In the genomic region with DNA sequence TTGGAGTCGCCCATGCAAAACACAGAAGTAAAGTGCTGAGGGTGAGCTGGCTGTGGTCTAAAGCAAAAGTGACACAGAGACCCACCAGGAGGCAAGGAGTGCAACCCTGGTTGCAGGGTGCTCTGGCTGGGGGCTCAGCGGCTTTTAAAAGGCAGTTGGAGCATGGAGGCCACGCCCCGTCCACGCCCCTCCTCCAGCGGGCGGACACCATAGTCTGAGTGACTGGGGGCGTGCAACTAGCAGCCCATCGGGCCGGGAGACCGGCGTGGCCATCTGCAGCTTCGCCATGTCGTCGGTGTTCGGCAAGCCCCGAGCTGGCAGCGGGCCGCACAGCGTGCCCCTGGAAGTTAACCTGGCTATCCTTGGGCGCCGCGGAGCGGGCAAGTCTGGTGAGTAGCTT, we compare ENCODE assay signal across 8 mouse cellular contexts. TPM values are rescaled to one million over a fixed set of nuclear protein-coding genes. Genes with fewer than 3 reads are reported as not detected.
A peak's percentile ranks its signal among the peaks of the same experiment; 100 is the strongest.
DNase-seq lines count a peak whose midpoint lies in the region; ATAC-seq and TF ChIP-seq lines count a peak whose summit lies in the region.
"Had no signal": no experiment of that assay in that cellular context is flagged by ENCODE, and none has a peak within 500 bp of the region (broad histone marks: within the 10 kb centered on the region; RNA-seq: fewer than 3 reads in every experiment).

A gene (plus strand): TSS at position 228 of the 400 bp plus-strand sequence.

- H3K36me3 ChIP-seq in hindbrain, postnatal 0 days (ENCODE audit: insufficient read depth, low read length), result no peaks in the 10 kb centered on the region

- intact Hi-C loops in left cerebral cortex, postnatal 36 days (cut with DNase I), result no loop called here

- no peaks in the 10 kb centered on the region for H3K27me3 ChIP-seq in hindbrain, postnatal 0 days (ENCODE audit: insufficient read depth, low read length)

- H3K27ac ChIP-seq in hindbrain, postnatal 0 days, result no peak within 1 kb of the TSS
- H3K27ac ChIP-seq: macrophage had no signal

- H3K4me2 ChIP-seq in hindbrain, postnatal 0 days (ENCODE audit: low read depth, low read length), result peak within 1 kb of the TSS; percentile 72

- peak; percentile 84 for ATAC-seq in hindbrain, postnatal 0 days
- peak; percentile 93 for ATAC-seq in megakaryocyte-erythroid progenitor cell, adult 5-6 weeks (replicated peaks; ENCODE audit: low FRiP score, low TSS enrichment, poor library complexity, severe bottlenecking)

- no peak for TF ChIP-seq CTCF in hindbrain, postnatal 0 days (IDR thresholded peaks at IDR 0.05; ENCODE audit: low read depth)

- H3K4me3 ChIP-seq in hindbrain, postnatal 0 days (ENCODE audit: low read length), result peak within 1 kb of the TSS; percentile 42

- peak within 1 kb of the TSS; percentile 47 for H3K9ac ChIP-seq in hindbrain, postnatal 0 days (replicated peaks; ENCODE audit: low read length)

- WGBS in hindbrain, postnatal 0 days, result under 1% methylated on average over 24 of the region's 24 CpGs

- no peaks in the 10 kb centered on the region for H3K9me3 ChIP-seq in hindbrain, postnatal 0 days (ENCODE audit: low read length)

- peaks cover 6% of the 10 kb centered on the region for H3K4me1 ChIP-seq in hindbrain, postnatal 0 days (ENCODE audit: insufficient read depth, low read length)

- peak; percentile 85 for DNase-seq in adrenal gland, postnatal 10 days
- peak; percentile 89 for DNase-seq in embryo, embryonic 10.5 days (ENCODE audit: low spot score)
- peak; percentile 74 for DNase-seq in gastrocnemius, postnatal 25 days
- peak; percentile 80 for DNase-seq in hindbrain, postnatal 0 days (ENCODE audit: low spot score)
- peak; percentile 18 to 47 for DNase-seq in left cerebral cortex, postnatal 36 days (ENCODE audit: low spot score in 2 of 2)
- DNase-seq in right cerebral cortex, postnatal 25 days, result peak; percentile 26

RNA-seq across cellular contexts. Expression of the gene that starts here (rescaled TPM):
- total RNA-seq in adrenal gland, postnatal 10 days (2021), result 10 to 100 TPM; 32.3 to 76.7 TPM
- 1 to 10 TPM; 3.1 to 4.4 TPM for total RNA-seq in gastrocnemius, postnatal 25 days (2021)
- total RNA-seq in hindbrain, postnatal 0 days (2014; rRNA removed), result 6.2 and 7.0 TPM in 2 replicates
- polyA plus RNA-seq in hindbrain, postnatal 0 days (2015; fragmentation: Nextera tagmentation; extraction: Ambion mirVana), result 4.0 and 4.7 TPM in 2 replicates
- total RNA-seq in left cerebral cortex, postnatal 36 days (2021), result 1 to 10 TPM; 3.4 to 3.5 TPM
- not detected in 2 replicates for total RNA-seq in megakaryocyte-erythroid progenitor cell, adult 5-6 weeks (2014; fragmentation: Nextera tagmentation)
- 0.46 TPM in 1 of 2 replicates, not detected in the other for total RNA-seq in megakaryocyte-erythroid progenitor cell, adult 5-6 weeks (2017)
- polyA plus RNA-seq: macrophage had no signal

Comparison
In these comparisons a context has a peak if more than half of its experiments do, and no peak if none do; other contexts are left out.
1. Peak in ATAC-seq in megakaryocyte-erythroid progenitor cell, adult 5-6 weeks; RNA of the gene not detected or under 1 TPM.
2. DNase-seq: peak in every context shown above with its lines; median percentile 89 in embryo, embryonic 10.5 days; 85 in adrenal gland, postnatal 10 days; 80 in hindbrain, postnatal 0 days; 74 in gastrocnemius, postnatal 25 days; 32 in left cerebral cortex, postnatal 36 days; 26 in right cerebral cortex, postnatal 25 days.